Mouse (Mus musculus): Measurements from ENCODE around the gene Rnf135.

DNA sequence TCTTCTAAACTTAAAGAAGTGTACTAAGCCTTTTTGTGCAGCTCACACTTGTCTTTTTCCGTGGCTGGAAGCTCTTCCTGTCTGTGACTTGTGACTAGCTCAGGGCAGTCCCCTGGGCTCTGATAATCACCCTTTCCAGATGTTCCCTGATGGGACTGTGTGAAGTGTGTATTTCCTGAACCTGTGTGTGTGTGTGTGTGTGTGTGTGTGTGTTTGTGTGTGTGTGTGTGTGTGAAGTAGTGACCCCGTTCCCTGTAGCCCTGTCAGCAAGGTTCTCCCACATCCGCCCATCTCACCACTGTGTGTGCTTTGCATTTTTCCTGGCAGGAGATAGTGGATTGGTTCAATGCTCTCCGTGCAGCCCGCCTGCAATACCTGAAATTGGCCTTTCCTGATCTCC lies 13.3 kb upstream of the Rnf135 start:
- TF ChIP-seq POLR2AphosphoS5 (IDR thresholded peaks at IDR 0.05; ENCODE audit: insufficient replicate concordance, low read depth, low read length) (no peak), GATA1 (IDR thresholded peaks at IDR 0.05; ENCODE audit: borderline replicate concordance, low read length) (no peak), CTCF (IDR thresholded peaks at IDR 0.05; ENCODE audit: low read depth, low read length) (no peak), TAL1 (conservative IDR thresholded peaks at IDR 0.05; ENCODE audit: low read depth, low read length) (no peak), GATA2 (IDR thresholded peaks at IDR 0.05; ENCODE audit: borderline replicate concordance, low read depth, low read length) (no peak)

All from G1E (cell line).